Mouse (Mus musculus) stomach, postnatal 0 days (tissue): ENCODE results near the gene Isy1. TPM values are rescaled to one million over a fixed set of nuclear protein-coding genes. Genes with fewer than 3 reads are reported as not detected.
A peak's percentile ranks its signal among the peaks of the same experiment; 100 is the strongest.

Source experiments
- ATAC-seq: fragments of 200-750 bp; cut with Nextera tagmentation; 2 replicates; pipeline ENCODE4 v1.8.0; 2017; ENCODE audit not compliant: low FRiP score, low TSS enrichment
- DNase-seq: peaks from one replicate; pipeline ENCODE4 v3.0.0-alpha.2; 2016; ENCODE audit warnings: low spot score
- H3K27ac ChIP-seq: fragments of 300-500 bp; sonication (generic); replicated peaks from 2 replicates; pipeline ENCODE4 v1.5.1; 2014; ENCODE audit warnings: mild to moderate bottlenecking, control low read depth
- H3K27me3 ChIP-seq: fragments of 300-500 bp; sonication (generic); 2 replicates; pipeline ENCODE4 v1.6.1; 2014; ENCODE audit warnings: low read length; ENCODE audit not compliant: control insufficient read depth, insufficient read depth
- H3K36me3 ChIP-seq: fragments of 300-500 bp; sonication (generic); 2 replicates; pipeline ENCODE4 v1.6.1; 2014; ENCODE audit warnings: low read length, mixed read lengths; ENCODE audit not compliant: control insufficient read depth, insufficient read depth
- H3K4me1 ChIP-seq: fragments of 300-500 bp; sonication (generic); replicated peaks from 2 replicates; pipeline ENCODE4 v1.6.1; 2014; ENCODE audit warnings: antibody characterized with exemption; ENCODE audit not compliant: control insufficient read depth, insufficient read depth
- H3K4me2 ChIP-seq: fragments of 300-500 bp; sonication (generic); replicated peaks from 2 replicates; pipeline ENCODE4 v1.6.1; 2014; ENCODE audit warnings: low read depth, mild to moderate bottlenecking, control low read depth, moderate library complexity
- H3K4me3 ChIP-seq: fragments of 300-500 bp; sonication (generic); 2 replicates; pipeline ENCODE4 v1.5.1; 2014; ENCODE audit warnings: low read depth, low read length, control low read depth
- H3K9ac ChIP-seq: fragments of 300-500 bp; sonication (generic); 2 replicates; pipeline ENCODE4 v1.6.1; 2014; ENCODE audit warnings: mild to moderate bottlenecking, low read length, control low read depth, mixed read lengths
- H3K9me3 ChIP-seq: fragments of 300-500 bp; sonication (generic); 2 replicates; pipeline ENCODE4 v1.6.1; 2016; ENCODE audit warnings: low read length; ENCODE audit not compliant: control insufficient read depth
- CTCF ChIP-seq: IDR thresholded peaks from 2 replicates; pipeline ENCODE4 v1.5.1; 2016; ENCODE audit warnings: antibody characterized with exemption, low read depth, mild to moderate bottlenecking, moderate library complexity
- EP300 ChIP-seq: optimal IDR thresholded peaks from 2 replicates; pipeline ENCODE3; 2016; ENCODE audit warnings: antibody characterized with exemption
- WGBS: fragments of 180-500 bp; shearing (Covaris S2); extraction: QIAGEN DNeasy Blood & Tissue Kit; methylation state at CpG from one replicate; pipeline ENCODE4 v1.1.7; 2014; 5-methylcytosine and 5-hydroxymethylcytosine counted together
- polyA plus RNA-seq: library from polyadenylated mRNA; unstranded; fragments of >200 nt; fragmentation: Nextera tagmentation; extraction: Ambion mirVana; gene quantifications from 2 replicates; pipeline ENCODE4 v1.2.1, GENCODE M21; 2015

Isy1 gene
- polyA plus RNA-seq, 1 experiment from 2014 or later, result 27.5 TPM

DNA sequence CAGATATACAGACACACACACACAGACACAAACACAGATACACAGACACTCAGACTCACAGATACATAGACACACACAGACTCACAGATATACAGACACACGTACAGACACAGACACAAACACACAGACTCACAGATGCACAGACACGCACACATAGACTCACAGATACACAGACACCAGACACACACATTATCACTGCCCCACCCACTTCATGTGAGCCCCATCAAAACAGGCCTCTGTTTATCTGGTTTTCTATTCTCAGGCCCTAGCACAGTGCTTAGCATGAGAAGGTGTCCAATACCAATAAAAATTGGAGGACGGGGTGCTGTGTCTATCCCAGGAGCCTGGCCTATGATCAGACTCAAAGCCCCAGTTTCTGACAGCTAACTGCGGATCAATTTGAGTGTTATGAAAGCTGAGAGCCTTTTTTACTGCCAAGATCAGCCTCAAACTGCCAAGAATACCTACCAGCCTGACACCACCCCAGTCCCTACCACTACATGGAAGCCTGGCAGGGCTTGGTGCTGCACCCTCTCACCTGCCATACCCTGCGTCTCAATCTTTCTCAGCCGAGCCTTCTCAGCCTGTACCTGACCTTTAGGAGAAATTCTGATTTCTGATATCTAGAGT is 42.2 kb downstream of the Isy1 start:
- TF ChIP-seq CTCF (no peak), EP300 (no peak)
- no peak for ATAC-seq
- H3K27ac ChIP-seq, result no peak overlapping the region
- H3K4me2 ChIP-seq, result no peak overlapping the region
- no peaks in the 10 kb centered on the region for H3K4me1 ChIP-seq
- no peak overlapping the region for H3K9ac ChIP-seq
- H3K27me3 ChIP-seq, result no peaks in the 10 kb centered on the region
- no peak overlapping the region for H3K4me3 ChIP-seq
- WGBS, result 86% methylated on average over 6 of the region's 6 CpGs
- DNase-seq, result peak; percentile 9
- H3K36me3 ChIP-seq, result no peaks in the 10 kb centered on the region
- H3K9me3 ChIP-seq, result no peaks in the 10 kb centered on the region

DNA sequence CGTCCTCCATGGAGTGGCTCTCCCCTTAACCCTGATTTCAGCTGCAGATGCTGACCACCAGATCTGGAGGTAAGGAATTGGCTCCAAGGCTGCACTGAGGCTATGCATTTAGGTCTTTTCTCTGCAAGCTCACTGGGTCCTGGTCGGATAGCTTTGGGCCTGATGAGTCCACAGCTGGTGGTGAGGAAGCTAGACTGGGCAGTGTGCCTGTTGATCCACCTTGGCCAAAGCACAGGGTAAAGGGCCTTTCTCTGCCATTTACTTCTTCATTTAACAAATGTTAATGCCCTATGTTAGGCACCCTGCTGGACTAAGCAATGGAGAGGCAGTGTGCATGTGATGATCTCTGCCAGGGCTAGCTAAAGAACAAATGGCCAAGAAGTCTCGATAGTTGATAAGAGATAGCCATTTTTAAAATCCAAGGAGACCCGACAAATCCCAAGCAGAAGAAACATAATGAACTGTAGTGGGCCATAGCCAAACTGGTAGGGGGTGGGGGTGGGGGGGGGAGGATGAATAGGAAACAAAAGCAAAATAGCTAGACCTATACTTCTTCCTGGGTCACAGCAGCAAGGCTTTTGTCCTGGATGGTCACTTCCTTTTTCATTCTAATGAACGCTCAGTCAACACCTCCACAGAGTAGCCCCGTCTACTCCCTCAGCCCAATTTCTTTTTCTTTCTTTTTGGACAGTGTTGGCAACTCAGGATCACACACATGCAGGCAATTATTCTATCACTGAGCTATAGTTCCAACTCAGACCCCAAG is 43.0 kb downstream of the Isy1 start:
- no peak overlapping the region for H3K4me3 ChIP-seq
- no peak for ATAC-seq
- no peak overlapping the region for H3K27ac ChIP-seq
- H3K4me2 ChIP-seq, result no peak overlapping the region
- H3K9me3 ChIP-seq, result no peaks in the 10 kb centered on the region
- no peaks in the 10 kb centered on the region for H3K4me1 ChIP-seq
- DNase-seq, result no peak
- TF ChIP-seq CTCF (no peak), EP300 (no peak)
- H3K27me3 ChIP-seq, result no peaks in the 10 kb centered on the region
- WGBS, result 76% methylated on average over 6 of the region's 6 CpGs
- H3K36me3 ChIP-seq, result no peaks in the 10 kb centered on the region
- no peak overlapping the region for H3K9ac ChIP-seq

DNA sequence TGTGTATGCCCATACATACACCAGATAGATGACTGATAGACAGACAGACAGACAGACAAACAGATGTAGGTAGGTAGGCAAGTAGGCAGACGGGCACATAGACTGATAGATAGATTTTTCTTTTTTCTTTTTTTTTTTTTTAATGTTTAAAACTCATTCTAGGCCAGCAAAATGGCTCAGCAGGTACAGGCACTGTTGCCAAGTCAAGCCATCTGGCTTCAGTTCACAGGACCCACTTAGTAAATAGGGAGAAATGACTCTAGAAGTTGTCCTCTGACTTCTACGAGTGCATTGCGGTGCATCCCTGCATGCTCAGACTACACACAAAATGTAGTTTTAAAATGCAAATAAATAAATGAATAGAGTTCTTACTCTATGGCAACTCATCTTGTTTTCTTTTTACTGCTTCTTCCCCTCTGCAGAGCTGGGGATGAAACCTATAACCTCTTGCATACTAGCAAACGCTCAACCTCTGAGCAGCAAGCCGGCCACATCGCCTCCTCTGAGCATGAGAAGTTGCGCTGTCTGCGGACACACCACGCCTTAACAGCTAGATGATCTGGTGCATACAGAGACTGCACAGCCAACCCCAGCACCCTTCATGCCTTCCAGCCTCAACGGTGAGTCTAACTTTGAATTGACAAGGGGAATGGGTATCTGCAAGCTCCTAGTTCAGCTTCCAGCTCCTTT is 44.6 kb downstream of the Isy1 start:
- Histone ChIP-seq H3K4me1 (peaks cover 2% of the 10 kb centered on the region; the same call in 1 of the 2 replicates), H3K36me3 (no peaks in the 10 kb centered on the region), H3K27ac (no peak overlapping the region), H3K4me3 (no peak overlapping the region), H3K9ac (no peak overlapping the region), H3K4me2 (no peak overlapping the region), H3K9me3 (no peaks in the 10 kb centered on the region), H3K27me3 (no peaks in the 10 kb centered on the region)
- no peak for ATAC-seq
- 89% methylated on average over 10 of the region's 10 CpGs for WGBS
- peak; percentile 11 for DNase-seq
- TF ChIP-seq EP300 (no peak), CTCF (no peak)

DNA sequence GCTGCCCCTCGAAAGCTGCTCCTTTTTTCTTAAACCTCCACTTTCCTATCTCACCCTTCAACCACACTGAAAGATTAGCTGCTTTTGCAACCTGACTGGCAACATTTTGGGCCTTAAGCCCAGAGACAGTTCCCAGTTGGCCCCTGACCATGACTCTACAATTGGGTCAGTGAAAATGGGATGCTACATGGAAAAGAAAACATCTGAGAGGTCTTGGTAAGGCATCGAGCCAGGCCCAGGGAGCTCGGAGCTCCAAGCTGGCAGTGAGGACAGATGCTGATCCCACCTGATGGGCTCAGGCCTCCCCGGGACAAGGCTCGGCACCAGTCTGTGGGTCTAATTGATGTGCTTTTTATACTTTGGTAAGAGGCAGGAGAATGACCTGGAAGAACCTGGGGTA is 46.8 kb downstream of the Isy1 start:
- Histone ChIP-seq H3K4me2 (no peak overlapping the region), H3K9me3 (no peaks in the 10 kb centered on the region)
- ATAC-seq, result no peak

DNA sequence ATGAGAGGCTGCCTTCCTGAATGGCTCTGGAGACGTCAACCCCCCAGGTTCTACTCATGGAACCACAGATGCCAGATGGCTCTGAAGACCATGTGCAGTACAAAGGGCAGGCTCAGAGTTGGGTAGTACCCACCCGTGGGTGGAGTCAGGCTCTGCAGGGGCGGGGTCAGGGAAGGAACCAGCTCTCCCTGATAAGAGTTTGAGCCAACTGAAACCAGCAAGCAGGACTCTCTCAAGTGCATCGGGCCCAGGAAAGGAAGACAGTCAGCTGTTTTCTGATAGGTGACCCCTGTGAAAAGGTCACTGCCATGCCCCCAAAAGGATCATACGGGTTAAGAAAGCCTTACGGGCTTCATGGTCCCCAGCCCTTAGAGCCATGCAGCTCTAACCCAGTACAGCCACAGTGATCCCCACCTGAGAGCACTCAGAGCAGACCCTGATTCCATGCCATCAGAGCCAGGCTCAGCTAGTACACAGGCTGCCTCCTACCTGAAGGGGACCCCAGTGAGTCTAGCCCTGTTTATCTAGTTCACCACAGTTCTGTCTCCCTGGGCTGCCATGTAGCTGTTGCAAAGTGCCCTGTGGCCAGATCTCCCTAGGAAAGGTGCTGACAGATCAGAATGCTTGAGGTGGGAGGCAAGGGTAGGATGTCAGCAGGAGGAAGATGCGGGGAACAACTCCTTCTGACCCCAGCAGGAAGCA is 47.7 kb downstream of the Isy1 start:
- ATAC-seq (peak; percentile 79), DNase-seq (peak; percentile 90)
- TF ChIP-seq EP300 (no peak), CTCF (no peak)
- no peak overlapping the region for H3K4me2 ChIP-seq
- H3K27me3 ChIP-seq, result no peaks in the 10 kb centered on the region
- H3K27ac ChIP-seq, result peak overlapping the region; percentile 84
- H3K4me1 ChIP-seq, result peaks cover 2% of the 10 kb centered on the region; the same call in 1 of the 2 replicates
- H3K9me3 ChIP-seq, result no peaks in the 10 kb centered on the region
- H3K36me3 ChIP-seq, result no peaks in the 10 kb centered on the region
- no peak overlapping the region for H3K4me3 ChIP-seq
- no peak overlapping the region for H3K9ac ChIP-seq
- 68% methylated on average over 7 of the region's 7 CpGs for WGBS

More for the DNA sequence above, 46.8 kb downstream of the Isy1 start:
- Histone ChIP-seq H3K4me1 (peaks cover 2% of the 10 kb centered on the region; the same call in 1 of the 2 replicates), H3K4me3 (no peak overlapping the region), H3K27ac (no peak overlapping the region), H3K36me3 (no peaks in the 10 kb centered on the region), H3K27me3 (no peaks in the 10 kb centered on the region), H3K9ac (no peak overlapping the region)
- TF ChIP-seq EP300 (no peak), CTCF (no peak)
- 91% methylated on average over 5 of the region's 5 CpGs for WGBS
- DNase-seq, result no peak
